Comparison of ENCODE assay signal across 8 mouse cellular contexts in genomic region chr4:45013537-45013936, GRCm38 (mm10). TPM values are rescaled to one million over a fixed set of nuclear protein-coding genes. Genes with fewer than 3 reads are reported as not detected.
DNase-seq lines count a peak whose midpoint lies in the region; ATAC-seq and TF ChIP-seq lines count a peak whose summit lies in the region.

No protein-coding gene starts in this region.

- peak overlapping the region; percentile 79 for H3K4me3 ChIP-seq in lung, embryonic 14.5 days (ENCODE audit: low read depth, low read length)
- H3K4me3 ChIP-seq in embryonic facial prominence, embryonic 12.5 days = peak overlapping the region; percentile 65
- peak overlapping the region; percentile 73 for H3K4me3 ChIP-seq in intestine, embryonic 14.5 days (ENCODE audit: low read depth, low read length)
- H3K4me3 ChIP-seq in neural tube, embryonic 13.5 days = peak overlapping the region; percentile 69

- no peaks in the 10 kb centered on the region for H3K9me3 ChIP-seq in lung, embryonic 14.5 days (ENCODE audit: low read depth, low read length)
- no peaks in the 10 kb centered on the region for H3K9me3 ChIP-seq in embryonic facial prominence, embryonic 12.5 days
- no peaks in the 10 kb centered on the region for H3K9me3 ChIP-seq in intestine, embryonic 14.5 days (ENCODE audit: control insufficient read depth, low read length)
- H3K9me3 ChIP-seq in neural tube, embryonic 13.5 days = no peaks in the 10 kb centered on the region

- no peak for TF ChIP-seq CTCF in lung, embryonic 14.5 days (IDR thresholded peaks at IDR 0.05; ENCODE audit: low read depth)

- H3K4me2 ChIP-seq in lung, embryonic 14.5 days = peak overlapping the region; percentile 76
- peak overlapping the region; percentile 75 for H3K4me2 ChIP-seq in embryonic facial prominence, embryonic 12.5 days (replicated peaks)
- peak overlapping the region; percentile 49 for H3K4me2 ChIP-seq in intestine, embryonic 14.5 days (ENCODE audit: low read length)
- H3K4me2 ChIP-seq in neural tube, embryonic 13.5 days = peak overlapping the region; percentile 79

- peak overlapping the region; percentile 72 for H3K9ac ChIP-seq in lung, embryonic 14.5 days
- H3K9ac ChIP-seq in embryonic facial prominence, embryonic 12.5 days = peak overlapping the region; percentile 81
- H3K9ac ChIP-seq in intestine, embryonic 14.5 days (ENCODE audit: low read length) = peak overlapping the region; percentile 70; the same call in 1 of the 2 replicates
- H3K9ac ChIP-seq in neural tube, embryonic 13.5 days = peak overlapping the region; percentile 81

- no peak for DNase-seq in lung, embryonic 14.5 days
- DNase-seq in lung, postnatal 25 days (ENCODE audit: low spot score) = no peak
- no peak for DNase-seq in intestine, embryonic 14.5 days (ENCODE audit: low spot score)
- DNase-seq in layer of hippocampus, postnatal 14 days (ENCODE audit: low spot score in 2 of 2) = no peak
- DNase-seq in natural killer cell, adult 2 months (ENCODE audit: low spot score in 2 of 2) = no peak
- DNase-seq in left cerebral cortex, adult 11 months (ENCODE audit: low spot score) = no peak

- WGBS in lung, embryonic 14.5 days = 3% methylated on average over 2 of the region's 2 CpGs
- 0% methylated on average over 2 of the region's 2 CpGs for WGBS in embryonic facial prominence, embryonic 12.5 days
- 7% methylated on average over 2 of the region's 2 CpGs for WGBS in intestine, embryonic 14.5 days
- 5% methylated on average over 2 of the region's 2 CpGs for WGBS in neural tube, embryonic 13.5 days

- peaks cover 5% of the 10 kb centered on the region; the same call in 1 of the 2 replicates for H3K4me1 ChIP-seq in lung, embryonic 14.5 days (ENCODE audit: insufficient read depth)
- H3K4me1 ChIP-seq in embryonic facial prominence, embryonic 12.5 days = peaks cover 19% of the 10 kb centered on the region
- peaks cover 21% of the 10 kb centered on the region for H3K4me1 ChIP-seq in intestine, embryonic 14.5 days (replicated peaks; ENCODE audit: control insufficient read depth, insufficient read depth, low read length)
- H3K4me1 ChIP-seq in neural tube, embryonic 13.5 days (replicated peaks) = peaks cover 27% of the 10 kb centered on the region

- no peak for ATAC-seq in lung, embryonic 14.5 days (ENCODE audit: insufficient read depth)
- no peak for ATAC-seq in embryonic facial prominence, embryonic 12.5 days (ENCODE audit: insufficient number of reproducible peaks, insufficient read depth, low FRiP score, low TSS enrichment)
- no peak for ATAC-seq in intestine, embryonic 14.5 days (replicated peaks; ENCODE audit: low FRiP score, low TSS enrichment, low read depth)
- ATAC-seq in neural tube, embryonic 13.5 days (ENCODE audit: low read depth) = no peak

- no peak overlapping the region for H3K27ac ChIP-seq in lung, embryonic 14.5 days (ENCODE audit: low read depth)
- no peak overlapping the region for H3K27ac ChIP-seq in embryonic facial prominence, embryonic 12.5 days
- no peak overlapping the region for H3K27ac ChIP-seq in intestine, embryonic 14.5 days (ENCODE audit: low read depth)
- H3K27ac ChIP-seq in neural tube, embryonic 13.5 days (replicated peaks) = no peak overlapping the region

- H3K36me3 ChIP-seq in lung, embryonic 14.5 days (ENCODE audit: insufficient read depth) = no peaks in the 10 kb centered on the region
- H3K36me3 ChIP-seq in embryonic facial prominence, embryonic 12.5 days = no peaks in the 10 kb centered on the region
- no peaks in the 10 kb centered on the region for H3K36me3 ChIP-seq in intestine, embryonic 14.5 days (ENCODE audit: control insufficient read depth, insufficient read depth, low read length)
- H3K36me3 ChIP-seq in neural tube, embryonic 13.5 days = no peaks in the 10 kb centered on the region

- no peaks in the 10 kb centered on the region for H3K27me3 ChIP-seq in lung, embryonic 14.5 days (ENCODE audit: insufficient read depth, low read length)
- H3K27me3 ChIP-seq in embryonic facial prominence, embryonic 12.5 days = no peaks in the 10 kb centered on the region
- no peaks in the 10 kb centered on the region for H3K27me3 ChIP-seq in intestine, embryonic 14.5 days (replicated peaks; ENCODE audit: control insufficient read depth, insufficient read depth, low read length)
- no peaks in the 10 kb centered on the region for H3K27me3 ChIP-seq in neural tube, embryonic 13.5 days

RNA-seq across cellular contexts. Expression of gene Zbtb5, which starts 1.3 kb away (rescaled TPM):
- polyA plus RNA-seq in lung, embryonic 14.5 days (2014; fragmentation: Nextera tagmentation; extraction: Ambion mirVana) = 22.2 and 23.7 TPM in 2 replicates
- polyA plus RNA-seq in embryonic facial prominence, embryonic 12.5 days (2016; fragmentation: Nextera tagmentation; extraction: Ambion mirVana) = 38.7 TPM in 2 replicates
- polyA plus RNA-seq in intestine, embryonic 14.5 days (2014; fragmentation: Nextera tagmentation; extraction: Ambion mirVana) = 21.4 and 23.7 TPM in 2 replicates
- polyA plus RNA-seq in neural tube, embryonic 13.5 days (2015; fragmentation: Nextera tagmentation; extraction: Ambion mirVana) = 35.6 and 42.4 TPM in 2 replicates
- total RNA-seq in layer of hippocampus, postnatal 14 days (2021) = 10 to 100 TPM; 12.1 to 12.7 TPM

RNA-seq across cellular contexts. Expression of gene Polr1e, which starts 4.8 kb away (rescaled TPM):
- polyA plus RNA-seq in lung, embryonic 14.5 days (2014; fragmentation: Nextera tagmentation; extraction: Ambion mirVana) = 40.1 and 43.3 TPM in 2 replicates
- polyA plus RNA-seq in embryonic facial prominence, embryonic 12.5 days (2016; fragmentation: Nextera tagmentation; extraction: Ambion mirVana) = 47.8 and 48.9 TPM in 2 replicates
- 41.8 and 44.8 TPM in 2 replicates for polyA plus RNA-seq in intestine, embryonic 14.5 days (2014; fragmentation: Nextera tagmentation; extraction: Ambion mirVana)
- 33.0 and 45.1 TPM in 2 replicates for polyA plus RNA-seq in neural tube, embryonic 13.5 days (2015; fragmentation: Nextera tagmentation; extraction: Ambion mirVana)
- 10 to 100 TPM; 11.9 to 14.8 TPM for total RNA-seq in layer of hippocampus, postnatal 14 days (2021)

RNA-seq across cellular contexts. Expression of gene Grhpr, which starts 32.3 kb away (rescaled TPM):
- 46.2 and 50.1 TPM in 2 replicates for polyA plus RNA-seq in lung, embryonic 14.5 days (2014; fragmentation: Nextera tagmentation; extraction: Ambion mirVana)
- polyA plus RNA-seq in embryonic facial prominence, embryonic 12.5 days (2016; fragmentation: Nextera tagmentation; extraction: Ambion mirVana) = 46.9 and 50.6 TPM in 2 replicates
- polyA plus RNA-seq in intestine, embryonic 14.5 days (2014; fragmentation: Nextera tagmentation; extraction: Ambion mirVana) = 64.3 and 70.6 TPM in 2 replicates
- polyA plus RNA-seq in neural tube, embryonic 13.5 days (2015; fragmentation: Nextera tagmentation; extraction: Ambion mirVana) = 27.2 and 29.7 TPM in 2 replicates
- 10 to 100 TPM; 18.7 to 21.3 TPM for total RNA-seq in layer of hippocampus, postnatal 14 days (2021)
